Mouse (Mus musculus) stomach, embryonic 14.5 days (tissue): ENCODE measurements around the gene Ptch2. TPM values are rescaled to one million over a fixed set of nuclear protein-coding genes. Genes with fewer than 3 reads are reported as not detected.

Source experiments
- ATAC-seq: fragments of 200-750 bp; cut with Nextera tagmentation; 2 replicates; pipeline ENCODE4 v1.8.0; 2017; ENCODE audit warnings: low read depth, moderate TSS enrichment; ENCODE audit not compliant: insufficient number of reproducible peaks, insufficient read depth, low FRiP score
- H3K27ac ChIP-seq: fragments of 300-500 bp; sonication (generic); 2 replicates; pipeline ENCODE4 v1.5.1; 2014; ENCODE audit warnings: mild to moderate bottlenecking, low read length, moderate library complexity, mixed read lengths
- H3K27me3 ChIP-seq: fragments of 300-500 bp; sonication (generic); 2 replicates; pipeline ENCODE4 v1.6.1; 2014; ENCODE audit warnings: low read length, control low read depth, mixed read lengths; ENCODE audit not compliant: control insufficient read depth, insufficient read depth
- H3K36me3 ChIP-seq: fragments of 300-500 bp; sonication (generic); 2 replicates; pipeline ENCODE4 v1.6.1; 2014; ENCODE audit warnings: mild to moderate bottlenecking, control low read depth, low read length, moderate library complexity, mixed read lengths; ENCODE audit not compliant: control insufficient read depth, insufficient read depth
- H3K4me1 ChIP-seq: fragments of 300-500 bp; sonication (generic); 2 replicates; pipeline ENCODE4 v1.6.1; 2014; ENCODE audit warnings: low read length, control low read depth, mixed read lengths; ENCODE audit not compliant: control insufficient read depth, insufficient read depth
- H3K4me2 ChIP-seq: fragments of 300-500 bp; sonication (generic); replicated peaks from 2 replicates; pipeline ENCODE4 v1.6.1; 2014; ENCODE audit warnings: low read depth, low read length, control low read depth
- H3K4me3 ChIP-seq: fragments of 300-500 bp; sonication (generic); 2 replicates; pipeline ENCODE4 v1.5.1; 2014; ENCODE audit warnings: low read depth, low read length, control low read depth
- H3K9ac ChIP-seq: fragments of 300-500 bp; sonication (generic); replicated peaks from 2 replicates; pipeline ENCODE4 v1.6.1; 2014; ENCODE audit warnings: low read depth, mild to moderate bottlenecking, control low read depth, low read length, moderate library complexity, mixed read lengths
- H3K9me3 ChIP-seq: fragments of 300-500 bp; sonication (generic); 2 replicates; pipeline ENCODE4 v1.6.1; 2016; ENCODE audit warnings: low read depth, low read length, control low read depth; ENCODE audit not compliant: control insufficient read depth
- WGBS: fragments of 180-500 bp; shearing (Covaris S2); extraction: QIAGEN DNeasy Blood & Tissue Kit; methylation state at CpG from one replicate; pipeline ENCODE4 v1.1.7; 2014; 5-methylcytosine and 5-hydroxymethylcytosine counted together
- polyA plus RNA-seq: library from polyadenylated mRNA; unstranded; fragments of >200 nt; fragmentation: Nextera tagmentation; extraction: Ambion mirVana; gene quantifications from 2 replicates; pipeline ENCODE4 v1.2.1, GENCODE M21; 2014

Ptch2 gene
- polyA plus RNA-seq, 1 experiment from 2014 or later: 9.8 TPM

- no peak for ATAC-seq
- Histone ChIP-seq H3K4me3 (no peak within 1 kb of the TSS), H3K27ac (peak within 1 kb of the TSS; percentile 88), H3K9ac (peak within 1 kb of the TSS; percentile 6; the same call in 1 of the 2 replicates), H3K9me3 (no peaks in the 10 kb centered on the region), H3K4me1 (peaks cover 17% of the 10 kb centered on the region), H3K27me3 (no peaks in the 10 kb centered on the region), H3K4me2 (no peak within 1 kb of the TSS), H3K36me3 (peaks cover 7% of the 10 kb centered on the region; the same call in 1 of the 2 replicates)
- 88% methylated on average over 9 of the region's 9 CpGs for WGBS
These were observed 30.9 kb downstream of the Ptch2 start, which contains the start of gene Tctex1d4 for GRCm38 (mm10) chr4:117126675-117127290. Tctex1d4 (plus strand) TSS chr4:117126794.

- H3K9ac ChIP-seq: no peak overlapping the region
These were observed 32.3 kb downstream of the Ptch2 start for GRCm38 (mm10) chr4:117127991-117128686.

GRCm38 (mm10) chr4:117130790-117131189 is 34.9 kb downstream of the Ptch2 start:
- no peak overlapping the region for H3K27ac ChIP-seq
- H3K4me2 ChIP-seq: no peak overlapping the region
- H3K9me3 ChIP-seq: no peaks in the 10 kb centered on the region
- peaks cover 14% of the 10 kb centered on the region for H3K4me1 ChIP-seq
- 73% methylated on average over 6 of the region's 6 CpGs for WGBS
- H3K9ac ChIP-seq: no peak overlapping the region
- H3K36me3 ChIP-seq: peaks cover 7% of the 10 kb centered on the region; the same call in 1 of the 2 replicates
- ATAC-seq: no peak
- peaks cover 7% of the 10 kb centered on the region; the same call in 1 of the 2 replicates for H3K27me3 ChIP-seq
- no peak overlapping the region for H3K4me3 ChIP-seq

More at GRCm38 (mm10) chr4:117127991-117128686, 32.3 kb downstream of the Ptch2 start:
- Histone ChIP-seq H3K9me3 (no peaks in the 10 kb centered on the region), H3K36me3 (peaks cover 7% of the 10 kb centered on the region; the same call in 1 of the 2 replicates), H3K27ac (no peak overlapping the region), H3K27me3 (peaks cover 7% of the 10 kb centered on the region; the same call in 1 of the 2 replicates), H3K4me1 (peaks cover 25% of the 10 kb centered on the region), H3K4me2 (no peak overlapping the region), H3K4me3 (no peak overlapping the region)
- WGBS: 89% methylated on average over 33 of the region's 33 CpGs
- ATAC-seq: no peak

GRCm38 (mm10) chr4:117131198-117131597 is 35.3 kb downstream of the Ptch2 start:
- 71% methylated on average over 6 of the region's 6 CpGs for WGBS
- Histone ChIP-seq H3K4me2 (no peak overlapping the region), H3K27ac (no peak overlapping the region), H3K27me3 (peaks cover 7% of the 10 kb centered on the region; the same call in 1 of the 2 replicates), H3K4me3 (no peak overlapping the region), H3K9ac (no peak overlapping the region), H3K36me3 (peaks cover 7% of the 10 kb centered on the region; the same call in 1 of the 2 replicates), H3K4me1 (peaks cover 10% of the 10 kb centered on the region; the same call in 1 of the 2 replicates), H3K9me3 (no peaks in the 10 kb centered on the region)
- no peak for ATAC-seq

GRCm38 (mm10) chr4:117131890-117132793 is 36.3 kb downstream of the Ptch2 start:
- WGBS: 36% methylated on average over 7 of the region's 7 CpGs
- Histone ChIP-seq H3K4me1 (peaks cover 10% of the 10 kb centered on the region; the same call in 1 of the 2 replicates), H3K9me3 (no peaks in the 10 kb centered on the region), H3K9ac (peak overlapping the region; percentile 60; the same call in 1 of the 2 replicates), H3K4me2 (peak overlapping the region; percentile 89; the same call in 1 of the 2 replicates), H3K4me3 (peak overlapping the region; percentile 59; the same call in 1 of the 2 replicates), H3K36me3 (peaks cover 7% of the 10 kb centered on the region; the same call in 1 of the 2 replicates), H3K27ac (no peak overlapping the region), H3K27me3 (peaks cover 7% of the 10 kb centered on the region; the same call in 1 of the 2 replicates)
- no peak for ATAC-seq

- H3K27me3 ChIP-seq: peaks cover 7% of the 10 kb centered on the region; the same call in 1 of the 2 replicates
- 20% methylated on average over 11 of the region's 11 CpGs for WGBS
- H3K4me3 ChIP-seq: peak overlapping the region; percentile 59
- H3K9me3 ChIP-seq: no peaks in the 10 kb centered on the region
- peaks cover 10% of the 10 kb centered on the region; the same call in 1 of the 2 replicates for H3K4me1 ChIP-seq
- peaks cover 7% of the 10 kb centered on the region; the same call in 1 of the 2 replicates for H3K36me3 ChIP-seq
- peak overlapping the region; percentile 89 for H3K4me2 ChIP-seq
- no peak overlapping the region for H3K27ac ChIP-seq
- ATAC-seq: no peak
- peak overlapping the region; percentile 60; the same call in 1 of the 2 replicates for H3K9ac ChIP-seq
These were observed 36.9 kb downstream of the Ptch2 start for GRCm38 (mm10) chr4:117132794-117133143.

- Histone ChIP-seq H3K9ac (peak overlapping the region; percentile 60), H3K9me3 (no peaks in the 10 kb centered on the region), H3K4me1 (peaks cover 10% of the 10 kb centered on the region; the same call in 1 of the 2 replicates), H3K27ac (no peak overlapping the region), H3K4me3 (peak overlapping the region; percentile 59), H3K4me2 (peak overlapping the region; percentile 89), H3K27me3 (peaks cover 7% of the 10 kb centered on the region; the same call in 1 of the 2 replicates), H3K36me3 (peaks cover 7% of the 10 kb centered on the region; the same call in 1 of the 2 replicates)
- 1% methylated on average over 41 of the region's 42 CpGs for WGBS
- ATAC-seq: peak; percentile 24
These were observed 37.5 kb downstream of the Ptch2 start for GRCm38 (mm10) chr4:117133366-117133796.
